Mouse (Mus musculus): Measurements from ENCODE around the gene Prickle2. TPM values are rescaled to one million over a fixed set of nuclear protein-coding genes. Genes with fewer than 3 reads are reported as not detected.

Prickle2 gene
- polyA plus RNA-seq, 1 experiment from 2014 or later: 6.4 TPM

DNA sequence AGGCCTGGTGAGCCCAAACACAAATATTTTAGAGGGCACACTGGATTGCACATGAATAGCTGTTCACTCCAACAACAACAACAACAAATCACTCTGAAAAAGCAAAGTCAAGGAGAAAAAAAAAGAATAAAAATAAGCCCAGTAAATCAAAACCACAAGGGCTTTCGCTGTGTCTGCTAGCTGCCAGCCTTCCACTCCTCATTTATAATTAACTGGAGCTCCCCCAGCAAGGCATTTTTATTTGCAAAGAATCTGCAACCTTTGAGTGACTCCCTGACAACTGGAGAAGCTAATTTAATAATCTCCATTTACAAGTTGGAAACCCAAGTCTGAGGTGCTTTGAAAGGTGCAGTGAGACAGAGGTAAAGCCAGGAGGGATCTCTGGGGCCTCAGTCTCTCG lies 245.2 kb downstream of the Prickle2 start:
- no peak overlapping the region for H3K4me2 ChIP-seq
- no peak for ATAC-seq (replicated peaks; ENCODE audit: insufficient number of reproducible peaks, low FRiP score, low TSS enrichment)
- no peaks in the 10 kb centered on the region for H3K9me3 ChIP-seq (replicated peaks; ENCODE audit: control insufficient read depth, low read length)
- H3K9ac ChIP-seq (ENCODE audit: low read depth, low read length): no peak overlapping the region
- 75% methylated on average over 2 of the region's 2 CpGs for WGBS (ENCODE audit: insufficient replicate concordance)
- no peaks in the 10 kb centered on the region for H3K27me3 ChIP-seq (ENCODE audit: control insufficient read depth, insufficient read depth, low read length)
- H3K4me1 ChIP-seq (ENCODE audit: control insufficient read depth, insufficient read depth, low read length): peaks cover 23% of the 10 kb centered on the region
- no peak overlapping the region for H3K27ac ChIP-seq (ENCODE audit: low read depth, low read length)
- no peak overlapping the region for H3K4me3 ChIP-seq (ENCODE audit: low read depth, low read length)
- H3K36me3 ChIP-seq (ENCODE audit: control insufficient read depth, insufficient read depth, low read length): no peaks in the 10 kb centered on the region

DNA sequence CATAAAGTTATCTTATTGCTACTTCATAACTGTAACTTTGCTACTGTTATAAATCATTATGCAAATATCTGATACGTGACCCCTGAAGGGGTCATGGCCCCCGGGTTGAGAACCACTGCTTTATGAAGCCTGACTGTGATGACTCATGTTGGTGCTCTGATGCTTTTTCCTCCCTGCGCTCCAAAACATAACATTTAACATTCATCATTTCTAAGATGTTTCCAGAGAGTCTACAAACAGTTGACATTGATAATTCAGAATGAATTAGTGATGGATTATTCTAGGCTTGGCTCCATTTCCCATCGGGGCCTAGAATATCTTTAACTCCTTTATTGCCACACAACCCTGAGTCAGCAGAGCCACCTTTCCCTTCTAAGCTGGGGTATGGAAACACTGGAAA lies 247.9 kb downstream of the Prickle2 start:
- no peak for ATAC-seq (replicated peaks; ENCODE audit: insufficient number of reproducible peaks, low FRiP score, low TSS enrichment)
- H3K4me3 ChIP-seq (ENCODE audit: low read depth, low read length): no peak overlapping the region
- no peak overlapping the region for H3K4me2 ChIP-seq
- H3K9me3 ChIP-seq (replicated peaks; ENCODE audit: control insufficient read depth, low read length): no peaks in the 10 kb centered on the region
- H3K9ac ChIP-seq (ENCODE audit: low read depth, low read length): no peak overlapping the region
- WGBS (ENCODE audit: insufficient replicate concordance): 83% methylated on average over 4 of the region's 4 CpGs
- H3K27me3 ChIP-seq (ENCODE audit: control insufficient read depth, insufficient read depth, low read length): no peaks in the 10 kb centered on the region
- no peaks in the 10 kb centered on the region; the same call in 1 of the 2 replicates for H3K4me1 ChIP-seq (ENCODE audit: control insufficient read depth, insufficient read depth, low read length)
- no peaks in the 10 kb centered on the region for H3K36me3 ChIP-seq (ENCODE audit: control insufficient read depth, insufficient read depth, low read length)
- H3K27ac ChIP-seq (ENCODE audit: low read depth, low read length): no peak overlapping the region

DNA sequence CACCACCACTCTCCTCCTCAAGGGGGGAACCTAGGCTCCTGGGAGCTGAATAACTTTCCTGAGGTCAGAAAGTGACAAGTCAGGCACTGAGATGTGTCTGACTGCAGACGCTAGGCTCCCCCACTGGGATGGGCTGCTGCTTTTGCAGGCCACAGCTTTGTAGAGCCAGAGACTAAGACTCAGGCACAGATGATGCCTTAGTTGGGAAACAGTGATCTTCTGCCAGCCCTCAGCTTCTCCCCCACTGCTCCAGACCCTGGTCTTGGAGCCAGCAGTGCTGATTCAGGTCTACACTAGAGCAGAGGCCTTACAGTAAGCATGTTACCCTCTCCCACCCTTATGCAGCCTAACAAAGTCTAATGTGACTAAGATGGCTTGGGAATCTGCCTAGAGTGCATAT lies 254.5 kb downstream of the Prickle2 start:
- no peak overlapping the region for H3K4me3 ChIP-seq (ENCODE audit: low read depth, low read length)
- no peak overlapping the region for H3K4me2 ChIP-seq
- H3K4me1 ChIP-seq (ENCODE audit: control insufficient read depth, insufficient read depth, low read length): peaks cover 15% of the 10 kb centered on the region
- no peaks in the 10 kb centered on the region for H3K36me3 ChIP-seq (ENCODE audit: control insufficient read depth, insufficient read depth, low read length)
- 62% methylated on average over 1 of the region's 1 CpGs for WGBS (ENCODE audit: insufficient replicate concordance)
- ATAC-seq (replicated peaks; ENCODE audit: insufficient number of reproducible peaks, low FRiP score, low TSS enrichment): no peak
- H3K27ac ChIP-seq (ENCODE audit: low read depth, low read length): no peak overlapping the region
- no peaks in the 10 kb centered on the region for H3K9me3 ChIP-seq (replicated peaks; ENCODE audit: control insufficient read depth, low read length)
- no peak overlapping the region for H3K9ac ChIP-seq (ENCODE audit: low read depth, low read length)
- H3K27me3 ChIP-seq (ENCODE audit: control insufficient read depth, insufficient read depth, low read length): no peaks in the 10 kb centered on the region

DNA sequence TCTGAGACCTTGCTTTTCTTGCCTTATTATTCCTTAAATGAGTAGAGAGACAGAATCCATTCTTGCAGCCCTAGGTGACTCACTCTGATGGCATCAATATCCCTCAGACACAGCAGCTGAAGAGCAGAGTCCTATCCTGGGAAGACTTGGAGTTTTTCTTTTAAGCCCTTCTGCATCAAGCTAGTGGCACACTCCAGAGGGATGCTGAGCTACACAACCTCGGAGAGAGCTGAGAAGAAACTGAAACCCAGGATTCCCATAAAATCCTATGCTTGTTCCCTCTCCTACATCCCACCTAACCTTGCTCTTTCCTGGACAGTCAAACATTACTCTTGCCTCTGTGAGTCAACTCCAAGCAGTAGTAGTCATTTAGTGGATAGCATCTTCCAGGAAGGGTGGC lies 256.0 kb downstream of the Prickle2 start:
- Histone ChIP-seq H3K9ac (ENCODE audit: low read depth, low read length) (no peak overlapping the region), H3K4me2 (no peak overlapping the region), H3K4me3 (ENCODE audit: low read depth, low read length) (no peak overlapping the region), H3K9me3 (replicated peaks; ENCODE audit: control insufficient read depth, low read length) (no peaks in the 10 kb centered on the region), H3K36me3 (ENCODE audit: control insufficient read depth, insufficient read depth, low read length) (no peaks in the 10 kb centered on the region), H3K27ac (ENCODE audit: low read depth, low read length) (no peak overlapping the region), H3K27me3 (ENCODE audit: control insufficient read depth, insufficient read depth, low read length) (no peaks in the 10 kb centered on the region), H3K4me1 (ENCODE audit: control insufficient read depth, insufficient read depth, low read length) (peaks cover 15% of the 10 kb centered on the region)
- no peak for ATAC-seq (replicated peaks; ENCODE audit: insufficient number of reproducible peaks, low FRiP score, low TSS enrichment)
- WGBS (ENCODE audit: insufficient replicate concordance): 87% methylated on average over 1 of the region's 1 CpGs

DNA sequence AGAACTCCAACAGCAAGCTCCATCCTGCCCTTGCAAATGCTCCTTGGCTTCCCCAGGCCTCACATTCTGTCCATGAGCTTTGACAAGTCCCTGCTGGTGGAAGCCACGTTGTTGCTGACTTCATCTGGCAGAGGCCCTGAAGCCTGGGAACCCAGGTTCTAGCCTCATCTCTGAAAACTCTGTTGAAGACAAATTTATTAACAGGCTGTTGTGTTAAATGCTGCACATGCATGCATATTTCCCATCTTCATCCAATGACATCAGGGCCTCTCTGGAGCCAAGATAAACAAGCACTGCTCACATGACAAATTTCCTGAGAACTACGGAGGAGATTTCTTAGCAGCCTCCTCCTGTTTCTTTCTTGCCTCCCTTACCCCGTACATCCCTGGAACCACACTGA lies 259.3 kb downstream of the Prickle2 start:
- no peak overlapping the region for H3K9ac ChIP-seq (ENCODE audit: low read depth, low read length)
- no peak overlapping the region for H3K4me3 ChIP-seq (ENCODE audit: low read depth, low read length)
- H3K36me3 ChIP-seq (ENCODE audit: control insufficient read depth, insufficient read depth, low read length): no peaks in the 10 kb centered on the region
- no peak for ATAC-seq (replicated peaks; ENCODE audit: insufficient number of reproducible peaks, low FRiP score, low TSS enrichment)
- no peaks in the 10 kb centered on the region for H3K27me3 ChIP-seq (ENCODE audit: control insufficient read depth, insufficient read depth, low read length)
- WGBS (ENCODE audit: insufficient replicate concordance): 33% methylated on average over 3 of the region's 3 CpGs
- H3K4me1 ChIP-seq (ENCODE audit: control insufficient read depth, insufficient read depth, low read length): peaks cover 15% of the 10 kb centered on the region
- no peak overlapping the region for H3K4me2 ChIP-seq
- no peaks in the 10 kb centered on the region for H3K9me3 ChIP-seq (replicated peaks; ENCODE audit: control insufficient read depth, low read length)
- H3K27ac ChIP-seq (ENCODE audit: low read depth, low read length): peak overlapping the region; percentile 29; the same call in 1 of the 2 replicates

DNA sequence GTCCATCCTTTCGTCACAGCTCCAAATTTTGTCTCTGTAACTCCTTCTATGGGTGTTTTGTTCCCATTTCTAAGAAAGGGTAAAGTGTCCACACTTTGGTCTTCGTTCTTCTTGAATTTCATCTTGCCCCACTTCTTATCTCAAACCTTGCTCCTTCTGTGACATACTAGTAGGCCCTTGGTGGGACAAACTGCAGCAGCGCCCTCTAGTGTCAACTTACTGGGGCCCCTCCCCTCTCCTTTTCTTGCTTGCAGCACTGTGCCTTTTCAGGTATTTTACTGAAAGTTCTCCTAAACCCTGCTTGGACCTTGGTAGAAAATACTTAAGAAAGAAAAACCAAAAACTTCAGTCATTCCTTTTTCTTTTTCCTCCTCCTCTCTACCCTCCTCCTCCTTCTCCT lies 264.8 kb downstream of the Prickle2 start:
- H3K4me2 ChIP-seq: no peak overlapping the region
- H3K4me3 ChIP-seq (ENCODE audit: low read depth, low read length): no peak overlapping the region
- no peaks in the 10 kb centered on the region for H3K9me3 ChIP-seq (replicated peaks; ENCODE audit: control insufficient read depth, low read length)
- no peaks in the 10 kb centered on the region; the same call in 1 of the 2 replicates for H3K4me1 ChIP-seq (ENCODE audit: control insufficient read depth, insufficient read depth, low read length)
- no peak overlapping the region for H3K27ac ChIP-seq (ENCODE audit: low read depth, low read length)
- no peaks in the 10 kb centered on the region for H3K27me3 ChIP-seq (ENCODE audit: control insufficient read depth, insufficient read depth, low read length)
- no peak for ATAC-seq (replicated peaks; ENCODE audit: insufficient number of reproducible peaks, low FRiP score, low TSS enrichment)
- WGBS (ENCODE audit: insufficient replicate concordance): 35% methylated on average over 2 of the region's 3 CpGs
- no peaks in the 10 kb centered on the region for H3K36me3 ChIP-seq (ENCODE audit: control insufficient read depth, insufficient read depth, low read length)
- no peak overlapping the region for H3K9ac ChIP-seq (ENCODE audit: low read depth, low read length)

DNA sequence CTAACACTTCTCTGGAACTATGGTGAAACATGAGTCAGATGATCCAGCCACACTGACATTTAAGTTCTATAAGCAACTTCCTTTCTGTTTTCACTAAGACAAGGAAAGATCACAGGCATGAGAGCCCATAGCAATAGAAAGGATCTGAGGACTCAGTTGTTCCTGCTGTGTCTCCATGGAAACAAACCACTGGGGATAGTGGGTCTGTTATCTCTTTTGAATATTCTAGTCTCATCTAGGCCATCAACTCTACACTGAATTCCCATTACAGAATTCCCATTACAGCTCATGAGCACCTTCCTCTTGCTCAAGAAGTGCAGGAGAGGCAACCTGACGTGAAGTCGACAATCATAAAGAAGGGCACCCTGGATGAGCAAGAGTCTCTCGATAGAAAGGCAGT lies 265.7 kb downstream of the Prickle2 start:
- Histone ChIP-seq H3K4me2 (no peak overlapping the region), H3K9me3 (replicated peaks; ENCODE audit: control insufficient read depth, low read length) (no peaks in the 10 kb centered on the region), H3K27me3 (ENCODE audit: control insufficient read depth, insufficient read depth, low read length) (no peaks in the 10 kb centered on the region), H3K27ac (ENCODE audit: low read depth, low read length) (no peak overlapping the region), H3K4me1 (ENCODE audit: control insufficient read depth, insufficient read depth, low read length) (no peaks in the 10 kb centered on the region; the same call in 1 of the 2 replicates), H3K9ac (ENCODE audit: low read depth, low read length) (no peak overlapping the region), H3K4me3 (ENCODE audit: low read depth, low read length) (no peak overlapping the region), H3K36me3 (ENCODE audit: control insufficient read depth, insufficient read depth, low read length) (no peaks in the 10 kb centered on the region)
- ATAC-seq (replicated peaks; ENCODE audit: insufficient number of reproducible peaks, low FRiP score, low TSS enrichment): no peak
- 84% methylated on average over 3 of the region's 3 CpGs for WGBS (ENCODE audit: insufficient replicate concordance)

DNA sequence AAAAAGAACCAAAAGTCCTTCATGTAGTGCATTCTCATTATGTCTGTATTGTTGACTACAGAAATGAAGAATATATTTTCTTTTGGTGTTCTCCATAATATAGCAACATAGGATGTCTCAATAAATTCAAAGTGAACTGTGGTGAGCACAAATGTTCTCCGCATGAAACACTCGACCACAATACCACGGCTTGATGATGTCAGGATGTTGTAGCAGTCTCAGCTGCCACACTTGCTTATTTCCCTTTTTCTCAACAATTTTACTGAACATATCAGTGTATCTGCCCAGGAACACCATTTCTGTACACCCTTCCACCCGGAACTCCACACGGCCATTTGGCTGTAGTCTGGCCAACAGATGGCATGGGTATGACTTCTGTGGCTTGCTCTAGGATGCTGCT lies 273.8 kb downstream of the Prickle2 start:
- Histone ChIP-seq H3K4me1 (ENCODE audit: control insufficient read depth, insufficient read depth, low read length) (peaks cover 18% of the 10 kb centered on the region), H3K4me3 (ENCODE audit: low read depth, low read length) (no peak overlapping the region), H3K36me3 (ENCODE audit: control insufficient read depth, insufficient read depth, low read length) (no peaks in the 10 kb centered on the region), H3K27me3 (ENCODE audit: control insufficient read depth, insufficient read depth, low read length) (no peaks in the 10 kb centered on the region), H3K27ac (ENCODE audit: low read depth, low read length) (no peak overlapping the region), H3K4me2 (no peak overlapping the region), H3K9me3 (replicated peaks; ENCODE audit: control insufficient read depth, low read length) (no peaks in the 10 kb centered on the region), H3K9ac (ENCODE audit: low read depth, low read length) (no peak overlapping the region)
- WGBS (ENCODE audit: insufficient replicate concordance): 89% methylated on average over 5 of the region's 5 CpGs
- no peak for ATAC-seq (replicated peaks; ENCODE audit: insufficient number of reproducible peaks, low FRiP score, low TSS enrichment)

DNA sequence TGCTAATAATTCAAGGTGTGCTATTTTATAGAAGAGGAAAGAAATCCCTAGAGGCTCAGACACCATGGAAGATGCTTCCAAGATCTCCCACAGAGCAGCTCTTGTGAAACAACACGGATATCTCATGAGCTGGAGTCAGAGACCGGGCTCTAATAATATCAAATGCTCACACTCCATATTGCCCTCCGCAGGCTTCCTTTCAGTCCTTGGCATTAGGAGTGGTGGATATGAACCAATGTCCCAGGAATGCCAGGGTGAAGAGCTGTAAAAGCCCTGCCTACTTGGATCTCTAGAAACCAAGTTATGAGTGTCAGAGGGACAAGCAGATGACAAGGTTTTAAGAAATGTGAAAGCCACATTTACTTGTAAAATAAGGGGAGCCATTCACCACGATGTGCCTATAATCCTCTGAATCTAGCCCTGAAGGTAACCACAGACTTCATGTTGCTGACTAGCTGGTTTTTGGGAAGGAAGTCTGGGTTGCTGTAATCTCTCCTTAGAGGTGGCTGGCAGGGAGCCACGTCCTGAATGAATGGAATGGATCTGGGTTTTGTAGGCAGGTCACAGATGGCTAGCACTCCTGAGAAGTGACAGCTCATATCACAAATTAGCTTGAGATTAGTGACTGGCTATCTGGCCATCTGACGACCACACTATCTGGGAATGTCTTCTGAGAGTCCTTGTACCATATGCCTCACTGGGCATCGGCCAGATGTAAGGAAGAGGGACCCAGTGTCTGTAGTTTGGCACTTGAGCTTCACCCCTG lies 278.4 kb downstream of the Prickle2 start:
- H3K9ac ChIP-seq (ENCODE audit: low read depth, low read length): no peak overlapping the region
- no peak for ATAC-seq (replicated peaks; ENCODE audit: insufficient number of reproducible peaks, low FRiP score, low TSS enrichment)

More for the DNA sequence above, 278.4 kb downstream of the Prickle2 start:
- no peaks in the 10 kb centered on the region for H3K27me3 ChIP-seq (ENCODE audit: control insufficient read depth, insufficient read depth, low read length)
- no peaks in the 10 kb centered on the region for H3K9me3 ChIP-seq (replicated peaks; ENCODE audit: control insufficient read depth, low read length)
- H3K36me3 ChIP-seq (ENCODE audit: control insufficient read depth, insufficient read depth, low read length): no peaks in the 10 kb centered on the region
- peaks cover 31% of the 10 kb centered on the region for H3K4me1 ChIP-seq (ENCODE audit: control insufficient read depth, insufficient read depth, low read length)
- WGBS (ENCODE audit: insufficient replicate concordance): 43% methylated on average over 7 of the region's 7 CpGs
- H3K4me2 ChIP-seq: no peak overlapping the region
- H3K27ac ChIP-seq (ENCODE audit: low read depth, low read length): 0 out of 2 replicates have a peak overlapping the region, but pooled peaks have one; percentile 22
- H3K4me3 ChIP-seq (ENCODE audit: low read depth, low read length): no peak overlapping the region

Measured in heart, embryonic 11.5 days (tissue).